Mouse (Mus musculus) midbrain, postnatal 0 days (tissue): ENCODE measurements around the gene Lrba. TPM values are rescaled to one million over a fixed set of nuclear protein-coding genes. Genes with fewer than 3 reads are reported as not detected.

Source experiments
- ATAC-seq: fragments of 200-750 bp; cut with Nextera tagmentation; 2 replicates; pipeline ENCODE4 v1.8.0; 2017; ENCODE audit warnings: moderate number of reproducible peaks, mild to moderate bottlenecking, moderate TSS enrichment, moderate library complexity; ENCODE audit not compliant: low FRiP score
- DNase-seq: peaks from one replicate; pipeline ENCODE4 v3.0.0-alpha.2; 2015; ENCODE audit warnings: low spot score
- H3K27ac ChIP-seq: fragments of 300-500 bp; sonication (generic); 2 replicates; pipeline ENCODE4 v1.5.1; 2014; ENCODE audit warnings: low read depth, mild to moderate bottlenecking, low read length, mixed read lengths
- H3K27me3 ChIP-seq: fragments of 300-500 bp; sonication (generic); 2 replicates; pipeline ENCODE4 v1.6.1; 2014; ENCODE audit warnings: low read length, control low read depth, mixed read lengths; ENCODE audit not compliant: insufficient read depth
- H3K36me3 ChIP-seq: fragments of 300-500 bp; sonication (generic); 2 replicates; pipeline ENCODE4 v1.6.1; 2014; ENCODE audit warnings: low read length, control low read depth, mixed read lengths; ENCODE audit not compliant: insufficient read depth
- H3K4me1 ChIP-seq: fragments of 300-500 bp; sonication (generic); 2 replicates; pipeline ENCODE4 v1.6.1; 2014; ENCODE audit warnings: mild to moderate bottlenecking, control low read depth, antibody characterized with exemption, low read length, mixed read lengths; ENCODE audit not compliant: insufficient read depth
- H3K4me2 ChIP-seq: fragments of 300-500 bp; sonication (generic); 2 replicates; pipeline ENCODE4 v1.6.1; 2014; ENCODE audit warnings: low read depth, mild to moderate bottlenecking, low read length, mixed read lengths; ENCODE audit not compliant: poor library complexity, severe bottlenecking
- H3K4me3 ChIP-seq: fragments of 300-500 bp; sonication (generic); 2 replicates; pipeline ENCODE4 v1.5.1; 2014; ENCODE audit warnings: low read depth, mild to moderate bottlenecking, low read length, moderate library complexity
- H3K9ac ChIP-seq: fragments of 300-500 bp; sonication (generic); replicated peaks from 2 replicates; pipeline ENCODE4 v1.6.1; 2014; ENCODE audit warnings: mild to moderate bottlenecking, low read length, moderate library complexity, mixed read lengths; ENCODE audit not compliant: poor library complexity, severe bottlenecking
- H3K9me3 ChIP-seq: fragments of 300-500 bp; sonication (generic); 2 replicates; pipeline ENCODE4 v1.6.1; 2016; ENCODE audit warnings: low read length, control low read depth
- CTCF ChIP-seq: IDR thresholded peaks from 2 replicates; pipeline ENCODE4 v1.5.1; 2016; ENCODE audit warnings: antibody characterized with exemption, mild to moderate bottlenecking
- WGBS: fragments of 180-500 bp; shearing (Covaris S2); extraction: QIAGEN DNeasy Blood & Tissue Kit; methylation state at CpG from one replicate; pipeline ENCODE4 v1.1.7; 2014; 5-methylcytosine and 5-hydroxymethylcytosine counted together
- polyA plus RNA-seq: library from polyadenylated mRNA; unstranded; fragments of >200 nt; fragmentation: Nextera tagmentation; extraction: Ambion mirVana; gene quantifications from 2 replicates; pipeline ENCODE4 v1.2.1, GENCODE M21; 2015
- total RNA-seq: library from RNA; depleted of rRNA; stranded (reverse); fragments of >200 nt; gene quantifications from 2 replicates; pipeline ENCODE4 v1.2.3, GENCODE M21; 2014

The Lrba gene
- total and polyA plus RNA-seq, 2 experiments from 2014 or later, result 3.1 to 24.3 TPM

GRCm38 (mm10) chr3:86536751-86537150, 312.3 kb downstream of the Lrba start:
- Histone ChIP-seq H3K27ac (no peak overlapping the region), H3K4me2 (no peak overlapping the region), H3K27me3 (no peaks in the 10 kb centered on the region), H3K9ac (no peak overlapping the region), H3K9me3 (no peaks in the 10 kb centered on the region), H3K4me1 (no peaks in the 10 kb centered on the region), H3K4me3 (no peak overlapping the region), H3K36me3 (no peaks in the 10 kb centered on the region)
- 83% methylated on average over 1 of the region's 1 CpGs for WGBS
- TF ChIP-seq CTCF, result no peak
- no peak for DNase-seq
- no peak for ATAC-seq

GRCm38 (mm10) chr3:86538645-86539554, 314.4 kb downstream of the Lrba start:
- H3K4me3 ChIP-seq, result no peak overlapping the region
- H3K4me1 ChIP-seq, result no peaks in the 10 kb centered on the region
- no peaks in the 10 kb centered on the region for H3K9me3 ChIP-seq
- ATAC-seq (no peak; the same call in 1 of the 2 replicates), DNase-seq (no peak)
- no peaks in the 10 kb centered on the region for H3K27me3 ChIP-seq
- H3K9ac ChIP-seq, result no peak overlapping the region
- no peak overlapping the region for H3K27ac ChIP-seq
- H3K36me3 ChIP-seq, result no peaks in the 10 kb centered on the region
- 20% methylated on average over 13 of the region's 13 CpGs for WGBS
- peak; percentile 21; the same call in 1 of the 2 replicates for TF ChIP-seq CTCF
- no peak overlapping the region for H3K4me2 ChIP-seq

- Histone ChIP-seq H3K27me3 (no peaks in the 10 kb centered on the region), H3K9ac (no peak overlapping the region), H3K9me3 (no peaks in the 10 kb centered on the region), H3K4me1 (no peaks in the 10 kb centered on the region), H3K4me3 (no peak overlapping the region), H3K27ac (no peak overlapping the region), H3K4me2 (peak overlapping the region; percentile 36), H3K36me3 (no peaks in the 10 kb centered on the region)
- no peak for DNase-seq
- WGBS, result 27% methylated on average over 11 of the region's 11 CpGs
- TF ChIP-seq CTCF, result no peak
- ATAC-seq, result no peak
These were observed 315.2 kb downstream of the Lrba start for GRCm38 (mm10) chr3:86539555-86540168.

- H3K27me3 ChIP-seq, result no peaks in the 10 kb centered on the region
- WGBS, result 41% methylated on average over 4 of the region's 4 CpGs
- H3K27ac ChIP-seq, result peak overlapping the region; percentile 38; the same call in 1 of the 2 replicates
- H3K36me3 ChIP-seq, result no peaks in the 10 kb centered on the region
- ATAC-seq, result no peak
- no peaks in the 10 kb centered on the region for H3K9me3 ChIP-seq
- no peak overlapping the region for H3K9ac ChIP-seq
- no peak for DNase-seq
- H3K4me3 ChIP-seq, result peak overlapping the region; percentile 12
- H3K4me2 ChIP-seq, result peak overlapping the region; percentile 36
- TF ChIP-seq CTCF, result no peak
- H3K4me1 ChIP-seq, result no peaks in the 10 kb centered on the region
These were observed 316.7 kb downstream of the Lrba start for GRCm38 (mm10) chr3:86541074-86541614.

- WGBS, result 34% methylated on average over 1 of the region's 1 CpGs
These were observed 317.4 kb downstream of the Lrba start for GRCm38 (mm10) chr3:86541863-86542397.

More at GRCm38 (mm10) chr3:86541863-86542397, 317.4 kb downstream of the Lrba start:
- Histone ChIP-seq H3K36me3 (no peaks in the 10 kb centered on the region), H3K9me3 (no peaks in the 10 kb centered on the region), H3K27me3 (no peaks in the 10 kb centered on the region), H3K9ac (no peak overlapping the region), H3K27ac (no peak overlapping the region), H3K4me1 (no peaks in the 10 kb centered on the region), H3K4me2 (peak overlapping the region; percentile 36), H3K4me3 (peak overlapping the region; percentile 21; the same call in 1 of the 2 replicates)
- no peak for ATAC-seq
- no peak for TF ChIP-seq CTCF
- DNase-seq, result no peak
